Mouse (Mus musculus): ENCODE results near the gene Ambp. TPM values are rescaled to one million over a fixed set of nuclear protein-coding genes. Genes with fewer than 3 reads are reported as not detected.
A peak's percentile ranks its signal among the peaks of the same experiment; 100 is the strongest.

Gene Ambp
- polyA plus RNA-seq, 1 experiment = not detected

DNA sequence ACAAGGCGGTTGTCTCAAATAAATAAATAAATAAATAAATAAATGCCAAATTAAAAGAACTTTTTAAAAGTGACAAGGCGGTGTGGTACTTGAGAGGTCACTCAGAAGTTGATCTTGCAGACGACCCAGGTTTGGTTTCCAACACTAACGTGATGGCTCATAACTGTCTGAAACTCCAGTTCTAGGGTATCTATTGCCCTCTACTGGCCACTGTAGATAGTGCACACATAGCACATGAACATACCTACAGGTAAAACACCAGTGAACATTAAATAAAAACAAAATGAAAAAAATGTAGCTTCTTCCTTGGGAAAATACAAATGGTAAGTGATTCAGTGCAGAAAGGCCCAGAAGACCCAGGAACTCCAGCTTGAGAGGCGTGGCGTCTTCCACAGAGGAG lies 7.3 kb downstream of the Ambp start:
- Histone ChIP-seq H3K27ac (ENCODE audit: insufficient read depth, low read length) (no peak overlapping the region), H3K36me3 (ENCODE audit: control insufficient read depth, insufficient read depth, low read length, poor library complexity, severe bottlenecking) (no peaks in the 10 kb centered on the region), H3K4me1 (ENCODE audit: control insufficient read depth, insufficient read depth, low read length) (no peaks in the 10 kb centered on the region), H3K27me3 (ENCODE audit: control insufficient read depth, insufficient read depth, low read length, poor library complexity, severe bottlenecking) (no peaks in the 10 kb centered on the region), H3K9me3 (replicated peaks; ENCODE audit: control insufficient read depth, insufficient read depth, low read length, poor library complexity, severe bottlenecking) (no peaks in the 10 kb centered on the region), H3K4me3 (ENCODE audit: low read depth, low read length) (no peak overlapping the region), H3K9ac (ENCODE audit: low read depth, poor library complexity, severe bottlenecking) (no peak overlapping the region)
- TF ChIP-seq POLR2A (IDR thresholded peaks at IDR 0.05; ENCODE audit: insufficient read depth, low read length) (no peak), EP300 (IDR thresholded peaks at IDR 0.05; ENCODE audit: insufficient read depth, low read depth, low read length) (no peak), CTCF (IDR thresholded peaks at IDR 0.05; ENCODE audit: low read depth, low read length) (no peak)

DNA sequence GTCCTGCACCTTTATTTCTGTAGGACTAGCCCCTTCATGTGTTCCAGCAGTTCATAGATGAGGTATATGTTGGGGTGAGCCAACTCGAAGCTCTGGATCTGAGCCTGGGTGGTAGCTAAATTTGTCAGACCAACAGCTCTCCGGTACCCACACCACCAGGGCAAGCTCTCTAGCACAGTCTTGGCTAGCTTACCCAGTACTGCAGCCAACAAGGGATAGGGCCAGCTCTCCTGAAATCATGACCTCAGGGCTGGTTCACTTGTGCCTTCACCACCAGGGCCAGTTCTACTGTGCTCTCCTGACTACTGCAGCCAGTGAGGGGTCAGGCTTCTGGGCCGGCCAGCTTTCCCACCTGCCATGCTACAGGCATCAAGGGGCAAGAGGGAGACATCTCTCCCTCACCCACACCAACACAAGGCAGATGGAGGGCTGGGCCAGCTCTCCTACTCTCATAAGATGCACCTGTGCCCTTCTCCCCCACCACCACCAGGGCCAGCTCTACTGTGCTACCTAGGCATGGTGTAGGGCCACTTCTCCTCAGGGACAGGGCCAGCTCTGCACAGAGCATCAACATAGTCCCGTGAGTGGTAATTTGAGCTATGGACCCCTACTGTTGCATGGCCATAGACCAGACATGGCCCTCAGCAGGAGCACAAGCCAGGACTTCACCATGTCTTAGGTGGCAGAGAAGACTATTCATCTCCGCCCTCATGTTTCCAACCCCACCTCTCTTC lies 24.5 kb downstream of the Ambp start:
- Histone ChIP-seq H3K9me3 (replicated peaks; ENCODE audit: control insufficient read depth, insufficient read depth, low read length, poor library complexity, severe bottlenecking) (no peaks in the 10 kb centered on the region), H3K9ac (ENCODE audit: low read depth, poor library complexity, severe bottlenecking) (no peak overlapping the region), H3K27ac (ENCODE audit: insufficient read depth, low read length) (no peak overlapping the region), H3K36me3 (ENCODE audit: control insufficient read depth, insufficient read depth, low read length, poor library complexity, severe bottlenecking) (no peaks in the 10 kb centered on the region), H3K4me3 (ENCODE audit: low read depth, low read length) (no peak overlapping the region), H3K27me3 (ENCODE audit: control insufficient read depth, insufficient read depth, low read length, poor library complexity, severe bottlenecking) (no peaks in the 10 kb centered on the region), H3K4me1 (ENCODE audit: control insufficient read depth, insufficient read depth, low read length) (no peaks in the 10 kb centered on the region)
- no peak for TF ChIP-seq POLR2A (IDR thresholded peaks at IDR 0.05; ENCODE audit: insufficient read depth, low read length)
- TF ChIP-seq EP300 (IDR thresholded peaks at IDR 0.05; ENCODE audit: insufficient read depth, low read depth, low read length) = no peak
- TF ChIP-seq CTCF (IDR thresholded peaks at IDR 0.05; ENCODE audit: low read depth, low read length) = no peak

DNA sequence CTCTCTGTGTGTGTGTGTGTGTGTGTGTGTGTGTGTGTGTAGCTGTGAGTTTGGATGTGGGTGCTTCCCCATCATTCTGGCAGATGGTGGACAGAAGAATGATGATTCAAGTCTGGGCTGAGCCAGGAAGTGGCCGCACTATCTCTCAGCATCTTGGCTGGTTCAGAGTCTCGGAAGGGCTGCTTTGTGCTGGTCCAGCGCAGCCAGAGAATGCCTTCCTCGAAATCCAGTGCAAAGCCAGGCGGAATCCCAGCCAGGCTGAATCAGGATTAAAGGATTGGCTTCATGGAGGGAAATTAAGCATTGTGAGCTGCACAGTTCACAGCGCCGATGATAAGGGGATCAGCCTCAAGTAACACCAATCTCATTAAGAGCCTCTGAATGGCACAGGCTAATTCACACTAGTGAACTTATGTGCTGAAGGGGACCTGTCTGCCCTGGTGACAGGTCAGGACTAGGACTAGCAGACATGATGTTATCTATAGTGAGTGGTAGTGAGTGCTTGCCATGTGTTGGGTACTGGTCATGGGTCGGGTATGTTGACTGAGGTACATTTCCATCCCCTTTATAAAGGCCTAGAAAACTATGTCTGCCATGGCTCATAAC lies 29.6 kb downstream of the Ambp start:
- Histone ChIP-seq H3K27me3 (ENCODE audit: control insufficient read depth, insufficient read depth, low read length, poor library complexity, severe bottlenecking) (no peaks in the 10 kb centered on the region), H3K27ac (ENCODE audit: insufficient read depth, low read length) (no peak overlapping the region), H3K4me1 (ENCODE audit: control insufficient read depth, insufficient read depth, low read length) (no peaks in the 10 kb centered on the region), H3K9ac (ENCODE audit: low read depth, poor library complexity, severe bottlenecking) (no peak overlapping the region), H3K4me3 (ENCODE audit: low read depth, low read length) (no peak overlapping the region), H3K9me3 (replicated peaks; ENCODE audit: control insufficient read depth, insufficient read depth, low read length, poor library complexity, severe bottlenecking) (no peaks in the 10 kb centered on the region), H3K36me3 (ENCODE audit: control insufficient read depth, insufficient read depth, low read length, poor library complexity, severe bottlenecking) (no peaks in the 10 kb centered on the region)
- TF ChIP-seq EP300 (IDR thresholded peaks at IDR 0.05; ENCODE audit: insufficient read depth, low read depth, low read length) (no peak), POLR2A (IDR thresholded peaks at IDR 0.05; ENCODE audit: insufficient read depth, low read length) (no peak), CTCF (IDR thresholded peaks at IDR 0.05; ENCODE audit: low read depth, low read length) (no peak)

DNA sequence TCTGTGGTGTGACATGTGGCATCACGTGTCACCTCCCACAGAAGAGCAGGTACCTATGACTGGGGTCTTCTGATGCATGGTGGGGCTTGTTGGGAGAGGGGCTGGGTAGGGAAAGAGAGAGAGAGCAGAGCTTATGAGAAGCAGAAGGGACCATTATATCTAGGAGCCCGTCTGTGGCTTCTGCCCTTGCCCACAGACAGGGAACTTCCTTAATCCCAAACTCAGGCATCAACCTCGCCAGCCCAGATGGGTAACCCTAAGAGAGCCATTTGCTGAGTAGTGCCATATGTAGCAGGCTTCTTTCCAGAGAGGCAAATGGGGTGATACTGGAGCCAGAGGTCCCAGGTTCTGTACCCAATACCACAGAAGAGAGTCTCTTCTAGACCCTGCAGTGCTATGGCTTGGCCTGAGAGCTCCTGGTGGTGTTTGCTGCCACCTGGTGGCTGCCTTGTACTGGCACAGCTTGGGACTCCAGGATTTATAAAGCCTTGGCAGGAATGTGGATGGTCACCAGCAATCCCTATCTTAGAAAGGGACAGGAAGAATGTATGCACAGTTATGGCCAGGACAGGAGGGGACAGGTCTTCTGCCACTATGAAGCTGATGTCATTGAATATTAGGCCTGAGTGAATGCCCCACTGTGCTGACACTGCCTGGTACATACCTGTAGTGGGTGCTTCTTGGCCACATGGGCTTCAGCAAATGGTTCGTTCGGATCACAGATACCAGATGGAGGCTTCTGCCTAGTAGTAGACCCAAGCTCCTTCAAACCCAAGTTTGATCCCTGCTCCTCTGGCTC lies 35.8 kb downstream of the Ambp start:
- TF ChIP-seq POLR2A (IDR thresholded peaks at IDR 0.05; ENCODE audit: insufficient read depth, low read length) = no peak
- no peak for TF ChIP-seq EP300 (IDR thresholded peaks at IDR 0.05; ENCODE audit: insufficient read depth, low read depth, low read length)
- peak; percentile 91 for TF ChIP-seq CTCF (IDR thresholded peaks at IDR 0.05; ENCODE audit: low read depth, low read length)
- Histone ChIP-seq H3K4me1 (ENCODE audit: control insufficient read depth, insufficient read depth, low read length) (no peaks in the 10 kb centered on the region), H3K4me3 (ENCODE audit: low read depth, low read length) (no peak overlapping the region), H3K9me3 (replicated peaks; ENCODE audit: control insufficient read depth, insufficient read depth, low read length, poor library complexity, severe bottlenecking) (no peaks in the 10 kb centered on the region), H3K9ac (ENCODE audit: low read depth, poor library complexity, severe bottlenecking) (no peak overlapping the region), H3K27ac (ENCODE audit: insufficient read depth, low read length) (no peak overlapping the region), H3K27me3 (ENCODE audit: control insufficient read depth, insufficient read depth, low read length, poor library complexity, severe bottlenecking) (no peaks in the 10 kb centered on the region), H3K36me3 (ENCODE audit: control insufficient read depth, insufficient read depth, low read length, poor library complexity, severe bottlenecking) (no peaks in the 10 kb centered on the region)

DNA sequence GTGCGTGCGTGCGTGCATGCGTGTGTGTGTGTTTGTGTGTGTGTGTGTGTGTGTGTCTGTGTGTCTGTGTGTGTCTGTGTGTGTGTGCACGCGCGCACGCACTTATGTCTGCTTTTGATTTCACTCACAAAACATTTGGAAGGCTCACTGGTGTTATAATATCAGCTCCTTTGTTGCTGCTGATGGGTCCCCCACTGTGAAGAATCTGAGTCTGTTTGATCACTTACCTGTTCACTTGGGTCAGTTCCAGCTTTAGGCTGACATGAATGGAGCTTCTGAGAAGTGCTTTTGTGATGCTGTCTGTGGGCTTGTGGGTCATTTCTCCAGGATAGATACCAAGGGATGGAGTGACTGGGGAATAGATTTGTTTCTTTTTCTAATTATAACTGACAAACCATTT lies 48.9 kb downstream of the Ambp start:
- no peaks in the 10 kb centered on the region for H3K4me1 ChIP-seq (ENCODE audit: control insufficient read depth, insufficient read depth, low read length)
- TF ChIP-seq EP300 (IDR thresholded peaks at IDR 0.05; ENCODE audit: insufficient read depth, low read depth, low read length) (no peak), POLR2A (IDR thresholded peaks at IDR 0.05; ENCODE audit: insufficient read depth, low read length) (no peak), CTCF (IDR thresholded peaks at IDR 0.05; ENCODE audit: low read depth, low read length) (no peak)
- H3K27ac ChIP-seq (ENCODE audit: insufficient read depth, low read length) = no peak overlapping the region
- no peaks in the 10 kb centered on the region for H3K27me3 ChIP-seq (ENCODE audit: control insufficient read depth, insufficient read depth, low read length, poor library complexity, severe bottlenecking)
- H3K4me3 ChIP-seq (ENCODE audit: low read depth, low read length) = no peak overlapping the region
- no peaks in the 10 kb centered on the region for H3K9me3 ChIP-seq (replicated peaks; ENCODE audit: control insufficient read depth, insufficient read depth, low read length, poor library complexity, severe bottlenecking)
- no peaks in the 10 kb centered on the region for H3K36me3 ChIP-seq (ENCODE audit: control insufficient read depth, insufficient read depth, low read length, poor library complexity, severe bottlenecking)
- no peak overlapping the region for H3K9ac ChIP-seq (ENCODE audit: low read depth, poor library complexity, severe bottlenecking)
